Mouse (Mus musculus) cerebellum, adult 8-10 months (tissue): ENCODE measurements around the gene Bbs9.
"Not testable (repeated sequence)": the region's sequence is repeated elsewhere in the genome, so short reads cannot be mapped to it uniquely, and the experiment has no call there.

Experiments
- DNase-seq: peaks from one replicate; pipeline ENCODE4 v3.0.0; 2022

The Bbs9 gene

DNA sequence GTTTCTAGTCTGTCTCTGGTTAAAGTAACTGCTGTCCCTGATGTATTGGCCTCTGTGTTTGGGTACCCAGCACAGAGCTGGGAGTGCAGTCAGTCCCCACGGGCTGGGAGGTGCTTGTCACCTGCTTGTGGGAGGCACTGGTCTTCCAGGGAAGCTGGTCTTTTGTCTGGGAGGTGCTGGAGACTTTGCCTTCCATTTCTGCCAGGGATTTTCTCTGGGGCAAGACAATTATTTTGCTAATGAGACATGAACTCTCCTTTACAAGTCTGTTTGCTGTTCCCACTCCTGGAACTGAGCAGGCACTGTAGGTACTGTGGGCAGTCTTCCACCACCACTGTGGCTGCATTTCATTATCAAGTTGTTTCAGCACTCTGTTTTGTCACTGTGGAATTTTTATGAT lies 223.0 kb downstream of the Bbs9 start:
- DNase-seq = no peak

DNA sequence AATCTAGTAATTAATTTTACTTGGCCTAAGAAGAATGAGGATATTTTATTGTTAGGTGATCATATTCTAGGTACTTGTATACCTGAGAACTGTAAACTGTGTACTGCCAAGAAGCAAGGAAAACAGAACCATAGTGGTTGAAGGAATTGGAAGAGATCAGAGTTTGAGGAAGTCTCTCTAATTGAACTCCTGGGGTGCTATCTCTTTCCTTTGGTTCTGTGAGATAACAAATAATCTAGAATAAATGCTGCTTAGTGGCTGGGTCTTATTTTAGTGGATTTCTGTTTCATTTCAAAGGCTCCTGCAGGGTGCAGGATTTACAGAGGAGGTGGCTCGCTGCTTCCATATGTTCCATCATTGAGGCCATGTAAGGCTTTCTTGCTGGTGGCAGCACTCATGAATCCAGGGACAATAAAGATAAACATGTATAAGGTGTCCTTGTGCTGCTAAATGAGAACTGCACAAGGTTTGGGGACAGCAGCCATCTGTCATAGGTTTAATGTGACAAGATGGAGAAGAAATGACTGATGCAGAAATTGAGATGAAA lies 226.6 kb downstream of the Bbs9 start:
- no peak for DNase-seq

GRCm38 (mm10) chr9:22702812-22703367 lies 227.4 kb downstream of the Bbs9 start:
- no peak for DNase-seq

DNA sequence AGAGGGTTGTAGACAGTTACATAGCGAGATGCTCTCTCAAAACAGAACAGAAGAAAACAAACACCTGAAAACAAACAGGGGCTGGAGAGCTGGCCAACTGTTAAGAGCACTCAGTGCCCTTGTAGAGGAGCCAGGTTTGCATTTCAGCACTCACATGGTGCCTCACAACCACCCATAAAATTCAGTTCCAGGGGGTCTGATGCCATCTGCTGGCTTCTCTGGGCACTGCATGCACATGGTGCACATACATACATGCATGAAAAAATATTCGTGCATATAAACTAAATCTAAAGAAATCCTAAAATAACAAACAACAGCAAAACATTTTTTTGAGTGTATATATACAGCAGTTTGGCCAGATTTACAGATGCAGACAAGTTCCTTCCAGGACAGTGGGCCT lies 228.0 kb downstream of the Bbs9 start:
- no peak for DNase-seq

DNA sequence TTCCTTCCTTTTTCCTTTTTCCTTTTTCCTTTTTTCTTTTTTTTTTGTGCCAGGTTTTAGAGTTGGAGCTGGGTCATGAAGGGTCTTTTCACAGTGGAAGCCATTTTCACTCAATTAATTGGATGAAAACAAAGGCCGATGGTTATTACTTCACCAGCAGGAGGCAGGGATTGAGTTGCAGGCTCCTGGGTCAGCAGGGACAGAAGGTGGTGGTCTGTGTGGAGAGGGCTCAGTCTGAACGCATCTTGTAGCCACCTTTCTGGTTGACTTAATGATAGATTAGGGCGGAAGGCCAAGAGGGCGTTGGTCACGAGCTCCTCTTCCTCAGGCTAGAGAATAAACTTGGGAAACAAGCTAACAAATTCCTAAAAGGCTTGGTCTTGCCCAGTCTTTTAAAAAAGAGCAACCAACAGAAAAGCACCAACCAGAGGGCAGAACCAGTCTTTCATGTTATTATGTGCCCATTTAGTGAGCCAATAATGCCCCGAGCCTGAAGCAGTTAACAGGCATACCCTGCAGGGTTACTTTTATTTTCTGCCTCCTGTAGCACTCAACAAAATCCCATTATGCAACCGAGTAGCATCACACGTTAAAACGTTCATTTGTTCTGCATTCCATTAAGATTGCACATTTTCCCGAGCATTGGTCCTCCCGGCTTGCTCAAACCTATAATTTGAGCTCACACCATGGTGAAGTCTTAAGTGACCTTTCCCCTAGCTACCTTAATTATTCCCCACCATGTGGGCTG lies 231.8 kb downstream of the Bbs9 start:
- DNase-seq = no peak

- peak; percentile 55 for DNase-seq
Measured at GRCm38 (mm10) chr9:22708970-22709726, 233.6 kb downstream of the Bbs9 start.

DNA sequence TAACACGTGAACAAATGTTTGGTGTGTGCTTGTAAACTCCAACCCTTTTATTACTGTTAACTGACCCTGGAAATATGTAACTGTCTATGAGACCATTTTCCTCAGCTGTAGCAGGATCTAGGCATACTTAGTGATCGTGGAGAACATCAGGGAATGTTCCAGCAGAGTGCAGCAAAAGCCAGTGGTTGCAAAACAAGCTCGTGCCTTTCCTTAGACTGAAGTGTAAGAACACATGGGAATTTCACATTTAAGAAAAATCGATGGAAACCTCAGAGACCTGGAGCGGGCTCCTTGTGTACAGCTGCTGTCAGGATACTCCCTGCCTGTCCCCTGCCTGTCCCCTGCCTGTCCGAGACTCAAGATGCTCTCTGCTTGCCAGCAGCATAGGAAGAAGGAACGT lies 234.5 kb downstream of the Bbs9 start:
- DNase-seq = no peak

GRCm38 (mm10) chr9:22711339-22711738 lies 235.8 kb downstream of the Bbs9 start:
- no peak for DNase-seq

GRCm38 (mm10) chr9:22712743-22713142 lies 237.2 kb downstream of the Bbs9 start:
- DNase-seq = no peak

GRCm38 (mm10) chr9:22713286-22713685 lies 237.8 kb downstream of the Bbs9 start:
- not testable (repeated sequence) for DNase-seq

DNA sequence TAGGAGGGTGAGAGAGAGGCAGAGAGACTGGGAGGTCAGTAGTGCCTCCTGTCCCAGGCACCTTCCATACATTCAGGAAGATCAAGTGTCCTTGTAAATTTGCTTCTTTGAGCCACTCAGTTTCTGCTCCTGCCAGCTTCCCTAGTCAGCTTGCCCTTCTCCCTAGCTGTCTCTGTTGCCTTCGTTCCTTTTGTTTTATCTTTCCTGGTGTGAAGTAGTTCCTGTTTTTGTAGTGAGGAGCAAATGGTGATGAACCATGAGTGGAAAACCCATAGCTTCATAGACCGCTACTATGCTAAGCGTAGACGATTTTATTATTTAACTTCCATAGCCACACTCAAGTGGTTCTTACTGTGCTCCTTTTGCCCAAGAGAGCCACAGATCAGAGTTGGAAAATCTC lies 242.1 kb downstream of the Bbs9 start:
- DNase-seq = no peak

GRCm38 (mm10) chr9:22718174-22718823 lies 242.8 kb downstream of the Bbs9 start:
- no peak for DNase-seq

- no peak for DNase-seq
Measured at GRCm38 (mm10) chr9:22732646-22733045, 257.1 kb downstream of the Bbs9 start.

DNA sequence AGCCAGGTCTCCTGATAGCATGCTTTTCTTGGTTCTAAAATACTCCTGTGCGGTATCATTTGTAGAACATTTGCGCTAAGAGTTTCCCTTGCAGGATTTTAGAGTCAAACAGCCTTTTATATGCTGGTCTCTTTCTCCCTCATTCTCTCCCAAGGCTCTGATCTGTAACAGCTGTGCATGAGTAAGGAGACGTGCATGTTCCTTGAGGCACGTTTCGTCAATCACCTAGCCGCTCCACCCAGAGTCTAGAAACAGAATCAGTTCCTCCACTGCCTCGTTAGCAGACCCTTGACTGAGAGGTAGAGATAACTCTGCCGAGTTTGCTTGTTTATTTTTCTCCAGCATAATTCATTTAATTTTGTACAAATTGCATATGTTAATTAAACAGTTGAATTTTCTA lies 259.4 kb downstream of the Bbs9 start:
- DNase-seq = no peak

- DNase-seq = no peak
Measured at GRCm38 (mm10) chr9:22735385-22735784, 259.9 kb downstream of the Bbs9 start.

- DNase-seq = no peak
Measured at GRCm38 (mm10) chr9:22737893-22738292, 262.4 kb downstream of the Bbs9 start.

DNA sequence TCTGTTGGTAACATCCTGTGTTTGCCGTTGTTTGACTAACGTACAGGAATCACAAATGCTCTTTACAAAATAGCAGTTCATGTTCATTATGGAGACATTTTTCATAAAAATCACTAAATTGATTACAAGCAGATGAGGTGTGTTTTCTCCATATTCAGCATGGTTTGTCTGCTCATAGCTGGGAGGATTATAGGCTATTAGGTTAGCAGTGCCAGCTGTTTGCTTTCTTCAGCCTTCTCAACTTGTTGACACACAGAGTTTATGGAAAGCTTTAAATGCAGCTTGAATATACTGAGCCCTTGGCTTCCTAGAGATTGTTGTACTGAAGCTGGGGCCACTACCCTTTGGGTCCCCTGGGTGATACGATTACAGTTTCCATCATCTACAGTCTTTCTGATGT lies 263.3 kb downstream of the Bbs9 start:
- DNase-seq = no peak

DNA sequence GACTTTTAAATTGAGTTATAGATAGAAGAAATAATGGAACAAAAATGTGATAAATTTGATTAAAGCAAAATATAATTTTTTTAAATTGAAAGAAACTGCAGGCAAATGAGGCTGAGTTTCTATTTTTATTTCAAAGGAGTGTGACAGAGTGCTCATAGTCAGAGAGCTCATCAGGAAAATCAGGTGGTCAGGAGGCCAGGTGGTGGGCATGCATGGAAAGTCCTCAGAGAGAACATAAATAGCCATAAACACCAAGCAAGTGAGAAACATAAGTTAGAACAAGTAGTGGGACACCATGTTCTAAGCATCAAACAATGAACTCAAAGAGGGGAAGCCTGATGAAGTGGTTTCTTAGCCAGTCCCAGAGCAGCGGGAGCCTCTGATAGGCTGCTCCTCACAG lies 266.5 kb downstream of the Bbs9 start:
- DNase-seq = no peak

GRCm38 (mm10) chr9:22748617-22749016 lies 273.1 kb downstream of the Bbs9 start:
- no peak for DNase-seq

- no peak for DNase-seq
Measured at GRCm38 (mm10) chr9:22750779-22751545, 275.4 kb downstream of the Bbs9 start.

DNA sequence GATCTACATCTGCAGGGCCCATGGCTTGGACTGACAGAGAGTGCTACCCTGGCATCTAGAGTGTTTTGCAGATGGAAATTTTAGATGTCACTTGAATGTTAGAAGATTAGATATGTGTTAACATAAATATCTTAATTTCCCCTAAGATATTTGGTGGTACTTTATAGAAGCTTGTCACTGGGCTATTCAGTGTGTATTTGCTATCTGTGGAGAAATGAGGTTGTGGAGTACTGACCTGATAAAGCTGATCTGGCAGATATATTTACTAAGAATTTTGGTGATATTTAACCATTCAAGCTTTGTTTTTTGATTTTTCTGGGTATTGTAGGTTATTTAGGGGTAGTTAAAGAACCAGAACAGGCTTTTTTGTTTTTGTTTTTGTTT lies 276.0 kb downstream of the Bbs9 start:
- no peak for DNase-seq

DNA sequence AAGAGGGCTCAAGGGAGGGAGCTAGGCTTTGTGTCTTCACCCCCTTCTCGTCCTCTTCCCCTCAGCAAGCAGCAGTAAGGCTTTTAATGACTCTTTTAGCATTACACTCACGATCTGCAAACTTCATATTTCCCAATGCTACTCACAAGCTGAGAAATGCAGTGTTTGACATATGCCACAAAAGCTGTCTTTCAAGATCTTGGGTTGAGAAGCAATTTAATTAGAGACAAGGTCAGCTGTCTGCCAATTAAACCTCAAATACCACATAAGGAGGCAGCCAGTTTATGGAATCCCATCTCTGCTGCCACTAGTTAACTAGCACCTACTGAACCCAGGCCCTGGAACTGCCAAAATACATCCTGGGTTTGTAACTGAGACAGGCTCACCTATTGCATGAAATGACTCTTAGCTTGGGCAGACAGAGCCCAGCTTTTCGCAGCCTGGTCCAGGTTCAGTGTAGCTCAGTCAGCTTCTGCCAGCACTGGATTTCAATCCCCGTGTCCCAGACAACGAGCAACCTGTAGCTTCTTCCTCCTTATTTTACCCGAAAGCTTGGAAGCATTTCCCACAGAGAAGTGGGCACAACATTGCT lies 278.7 kb downstream of the Bbs9 start:
- no peak for DNase-seq
